Mouse (Mus musculus) forebrain, embryonic 11.5 days (tissue): ENCODE results near the gene Mrps12. TPM values are rescaled to one million over a fixed set of nuclear protein-coding genes. Genes with fewer than 3 reads are reported as not detected.

Experiments used
- ATAC-seq: fragments of 200-750 bp; cut with Nextera tagmentation; replicated peaks from 2 replicates; pipeline ENCODE4 v1.8.0; 2017; ENCODE audit warnings: moderate TSS enrichment; ENCODE audit not compliant: low FRiP score
- DNase-seq: peaks from one replicate; pipeline ENCODE4 v3.0.0-alpha.2; 2017; ENCODE audit warnings: low spot score
- H3K27ac ChIP-seq: fragments of 300-500 bp; sonication (generic); 2 replicates; pipeline ENCODE4 v1.5.1; 2014; ENCODE audit warnings: low read depth, low read length
- H3K27me3 ChIP-seq: fragments of 300-500 bp; sonication (generic); 2 replicates; pipeline ENCODE4 v1.6.1; 2014; ENCODE audit warnings: mild to moderate bottlenecking, low read length, mixed read lengths; ENCODE audit not compliant: control insufficient read depth, insufficient read depth
- H3K36me3 ChIP-seq: fragments of 300-500 bp; sonication (generic); 2 replicates; pipeline ENCODE4 v1.6.1; 2014; ENCODE audit warnings: mild to moderate bottlenecking, low read length, moderate library complexity, mixed read lengths; ENCODE audit not compliant: control insufficient read depth, insufficient read depth
- H3K4me1 ChIP-seq: fragments of 300-500 bp; sonication (generic); replicated peaks from 2 replicates; pipeline ENCODE4 v1.6.1; 2014; ENCODE audit warnings: low read length, mixed read lengths; ENCODE audit not compliant: control insufficient read depth, insufficient read depth
- H3K4me2 ChIP-seq: fragments of 300-500 bp; sonication (generic); 2 replicates; pipeline ENCODE4 v1.6.1; 2014; ENCODE audit warnings: low read depth, mild to moderate bottlenecking, low read length, moderate library complexity, mixed read lengths; ENCODE audit not compliant: severe bottlenecking
- H3K4me3 ChIP-seq: fragments of 300-500 bp; sonication (generic); 2 replicates; pipeline ENCODE4 v1.5.1; 2014; ENCODE audit warnings: low read depth, low read length
- H3K9ac ChIP-seq: fragments of 300-500 bp; sonication (generic); 2 replicates; pipeline ENCODE4 v1.6.1; 2014; ENCODE audit warnings: low read length
- H3K9me3 ChIP-seq: fragments of 300-500 bp; sonication (generic); 2 replicates; pipeline ENCODE4 v1.6.1; 2016; ENCODE audit warnings: low read length, mixed read lengths; ENCODE audit not compliant: control insufficient read depth
- WGBS: fragments of 180-500 bp; shearing (Covaris S2); extraction: QIAGEN DNeasy Blood & Tissue Kit; methylation state at CpG from one replicate; pipeline ENCODE4 v1.1.7; 2014; 5-methylcytosine and 5-hydroxymethylcytosine counted together
- polyA plus RNA-seq: library from polyadenylated mRNA; unstranded; fragments of >200 nt; fragmentation: Nextera tagmentation; extraction: Ambion mirVana; gene quantifications from 2 replicates; pipeline ENCODE4 v1.2.1, GENCODE M21; 2014

Gene Mrps12
- polyA plus RNA-seq: 116 and 131 TPM in 2 replicates

DNA sequence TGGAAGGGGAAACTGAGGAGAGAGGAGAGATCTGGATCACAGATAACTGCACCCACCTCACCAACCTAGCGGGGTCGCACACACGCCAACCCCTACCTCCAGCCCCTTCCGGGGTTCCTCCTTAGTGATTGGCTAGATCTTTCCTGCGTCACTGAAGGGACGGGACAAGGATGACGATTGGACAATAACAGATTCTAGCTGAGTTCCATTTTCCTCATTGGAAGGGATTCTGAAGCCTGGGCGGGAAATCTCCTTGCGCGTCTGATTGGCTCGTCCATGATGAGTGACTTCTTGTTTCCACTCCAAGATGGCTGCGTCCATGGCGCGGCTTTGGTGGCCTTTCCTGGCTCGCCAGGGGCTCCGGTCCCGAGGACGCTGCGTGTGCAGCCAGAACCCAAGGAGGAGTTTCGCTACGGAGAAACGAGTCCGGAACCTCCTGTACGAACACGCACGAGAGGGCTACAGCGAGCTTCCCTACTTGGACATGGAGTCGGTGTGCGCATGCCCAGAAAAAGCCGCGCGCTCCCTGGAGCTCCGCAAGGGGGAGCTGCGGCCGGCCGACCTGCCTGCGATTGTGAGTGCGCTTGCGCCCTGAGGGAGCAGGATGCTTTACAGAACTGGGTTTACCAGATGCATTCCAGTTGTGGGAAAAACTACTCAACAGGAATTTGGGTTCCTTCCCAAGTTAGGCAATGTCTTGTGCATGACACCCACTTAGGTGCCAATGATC is at the start of gene Mrps12, which contains the start of gene Sars2:
Gene Mrps12 (minus strand): TSS at position 112 of the 730 bp plus-strand sequence.
Gene Sars2 (plus strand): TSS at position 284 of the 730 bp plus-strand sequence.
- no peaks in the 10 kb centered on the region; the same call in 1 of the 2 replicates for H3K36me3 ChIP-seq
- H3K27ac ChIP-seq: no peak within 1 kb of the TSS
- H3K4me1 ChIP-seq: no peaks in the 10 kb centered on the region; the same call in 1 of the 2 replicates
- peak; percentile 99 for ATAC-seq
- H3K4me3 ChIP-seq: peak within 1 kb of the TSS; percentile 58
- H3K27me3 ChIP-seq: no peaks in the 10 kb centered on the region
- WGBS: under 1% methylated on average over 39 of the region's 39 CpGs
- peak; percentile 96 for DNase-seq
- H3K9me3 ChIP-seq: no peaks in the 10 kb centered on the region
- H3K4me2 ChIP-seq: peak within 1 kb of the TSS; percentile 60
- H3K9ac ChIP-seq: peak within 1 kb of the TSS; percentile 71

DNA sequence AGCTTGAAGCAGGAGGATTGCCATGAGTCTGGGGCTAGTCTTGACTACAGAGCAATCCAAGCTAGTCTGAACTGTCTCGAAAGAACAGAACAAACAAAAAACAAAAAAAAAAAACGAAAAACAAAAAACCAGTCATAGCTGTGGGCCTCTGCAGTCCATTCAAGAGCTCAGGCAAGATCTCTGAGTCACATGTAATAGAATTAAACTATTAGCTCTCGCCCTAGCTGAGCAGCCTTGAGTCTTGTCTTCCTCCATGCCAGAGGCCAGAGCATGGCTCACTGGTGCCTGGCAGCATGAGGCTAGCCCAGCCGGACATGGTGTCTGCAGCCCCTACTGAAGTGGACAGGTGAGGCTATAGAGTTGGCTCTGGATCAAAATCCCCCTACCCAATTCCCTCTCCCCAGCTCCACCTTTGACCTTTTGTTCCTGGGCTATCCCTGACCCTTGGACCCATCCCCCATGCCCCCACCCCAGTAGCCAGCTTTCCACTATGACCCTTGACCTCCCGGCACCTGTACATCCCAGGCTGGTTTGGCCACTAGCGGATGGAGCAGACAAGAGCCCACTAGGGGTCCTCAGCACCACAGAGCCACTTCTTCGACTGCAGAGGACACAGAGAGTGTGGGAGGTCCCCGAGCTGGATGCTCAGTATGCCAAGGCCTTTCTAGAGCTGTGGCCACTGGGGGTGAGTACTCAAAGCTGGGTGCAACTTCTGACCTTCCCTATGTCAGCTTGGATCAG is 48.6 kb upstream of the Mrps12 start:
- H3K27ac ChIP-seq: no peak overlapping the region
- H3K9ac ChIP-seq: no peak overlapping the region
- H3K4me2 ChIP-seq: no peak overlapping the region
- ATAC-seq: no peak
- no peak overlapping the region for H3K4me3 ChIP-seq
- no peaks in the 10 kb centered on the region for H3K4me1 ChIP-seq
- no peaks in the 10 kb centered on the region for H3K27me3 ChIP-seq
- DNase-seq: no peak
- H3K9me3 ChIP-seq: no peaks in the 10 kb centered on the region
- WGBS: 49% methylated on average over 8 of the region's 8 CpGs
- no peaks in the 10 kb centered on the region; the same call in 1 of the 2 replicates for H3K36me3 ChIP-seq

- no peak overlapping the region for H3K4me2 ChIP-seq
- no peak overlapping the region for H3K9ac ChIP-seq
- no peaks in the 10 kb centered on the region for H3K4me1 ChIP-seq
- ATAC-seq (no peak), DNase-seq (no peak)
- H3K36me3 ChIP-seq: no peaks in the 10 kb centered on the region; the same call in 1 of the 2 replicates
- no peaks in the 10 kb centered on the region for H3K27me3 ChIP-seq
- no peak overlapping the region for H3K4me3 ChIP-seq
- WGBS: 83% methylated on average over 3 of the region's 3 CpGs
- no peak overlapping the region for H3K27ac ChIP-seq
- no peaks in the 10 kb centered on the region for H3K9me3 ChIP-seq
Observed at GRCm38 (mm10) chr7:28789235-28789634, 47.6 kb upstream of the Mrps12 start.

DNA sequence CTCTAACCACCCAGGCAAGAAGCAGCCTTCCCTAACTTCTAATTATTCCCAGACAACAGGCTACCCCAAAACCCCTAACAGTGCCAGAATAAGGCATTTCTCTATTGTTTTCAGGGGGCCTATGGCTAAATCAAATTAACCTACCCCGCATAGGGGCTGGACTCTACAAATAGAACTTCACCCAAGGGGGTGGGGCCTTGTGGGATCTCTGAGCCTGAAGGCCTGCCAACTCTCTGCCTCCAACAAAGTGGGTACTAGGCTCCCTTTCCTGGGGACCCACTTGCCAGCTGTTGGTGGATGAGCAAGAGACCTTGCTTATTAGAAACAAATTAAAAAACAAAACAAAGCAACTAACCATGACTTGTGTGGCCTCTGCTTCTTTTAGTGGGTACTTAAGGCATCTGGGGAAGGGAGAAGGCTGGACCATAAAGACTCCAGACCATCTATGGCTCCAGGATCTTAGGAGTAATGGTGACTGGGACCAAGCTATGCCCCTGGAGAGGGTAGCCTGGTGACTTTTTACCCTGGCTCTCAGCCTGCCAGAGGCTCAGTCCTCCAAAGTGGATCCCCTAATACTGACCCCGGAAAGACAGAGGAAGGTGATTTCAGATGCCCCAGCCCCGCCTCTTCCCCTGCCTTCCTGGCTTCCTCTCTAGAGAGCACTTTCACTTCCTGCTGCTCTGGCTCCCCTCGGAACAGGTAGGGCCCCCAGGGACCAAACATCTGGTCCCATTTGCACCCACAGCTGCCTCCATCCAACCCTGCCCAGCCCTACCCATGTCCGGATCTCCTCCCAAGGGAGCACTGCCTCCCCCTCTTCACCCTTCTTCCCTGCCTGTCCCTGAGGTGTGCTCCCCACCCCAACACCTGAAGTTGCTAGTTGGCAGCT is 46.9 kb upstream of the Mrps12 start, which contains the start of gene Rinl:
Gene Rinl (plus strand): TSS at position 663 of the 889 bp plus-strand sequence.
- H3K4me3 ChIP-seq: no peak within 1 kb of the TSS
- H3K9me3 ChIP-seq: no peaks in the 10 kb centered on the region
- H3K9ac ChIP-seq: no peak within 1 kb of the TSS
- no peaks in the 10 kb centered on the region for H3K27me3 ChIP-seq
- no peak within 1 kb of the TSS for H3K27ac ChIP-seq
- H3K4me2 ChIP-seq: no peak within 1 kb of the TSS
- H3K4me1 ChIP-seq: no peaks in the 10 kb centered on the region
- WGBS: 72% methylated on average over 5 of the region's 5 CpGs
- no peaks in the 10 kb centered on the region; the same call in 1 of the 2 replicates for H3K36me3 ChIP-seq
- no peak for ATAC-seq
- no peak for DNase-seq

DNA sequence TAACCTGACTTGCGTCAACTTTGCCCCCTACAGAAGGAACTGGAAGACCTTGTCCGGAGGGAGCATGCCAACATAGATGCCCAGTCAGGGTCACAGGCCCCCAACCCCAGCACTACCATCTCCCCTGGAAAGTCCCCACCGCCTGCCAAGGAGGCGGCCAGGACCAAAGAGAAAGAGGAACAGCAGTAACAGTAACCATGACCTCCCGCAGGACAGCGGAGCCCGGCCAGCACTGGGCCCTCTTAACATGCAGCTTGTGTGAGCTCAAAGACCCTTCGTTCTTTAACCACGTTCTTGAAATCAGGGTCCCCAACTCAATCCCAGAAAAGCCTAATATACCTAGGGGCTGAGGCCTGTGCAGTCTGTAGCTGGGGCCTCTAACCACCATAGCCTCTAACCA is 46.3 kb upstream of the Mrps12 start:
- Histone ChIP-seq H3K27me3 (no peaks in the 10 kb centered on the region), H3K9ac (no peak overlapping the region), H3K4me2 (no peak overlapping the region), H3K27ac (no peak overlapping the region), H3K4me1 (no peaks in the 10 kb centered on the region), H3K36me3 (no peaks in the 10 kb centered on the region; the same call in 1 of the 2 replicates), H3K4me3 (no peak overlapping the region), H3K9me3 (no peaks in the 10 kb centered on the region)
- 96% methylated on average over 9 of the region's 9 CpGs for WGBS
- DNase-seq (no peak), ATAC-seq (no peak)

- Histone ChIP-seq H3K4me1 (no peaks in the 10 kb centered on the region), H3K9ac (no peak overlapping the region), H3K27ac (no peak overlapping the region), H3K27me3 (no peaks in the 10 kb centered on the region), H3K4me3 (no peak overlapping the region), H3K36me3 (no peaks in the 10 kb centered on the region; the same call in 1 of the 2 replicates), H3K9me3 (no peaks in the 10 kb centered on the region), H3K4me2 (no peak overlapping the region)
- DNase-seq: no peak
- no peak for ATAC-seq
- WGBS: 77% methylated on average over 5 of the region's 5 CpGs
Observed at GRCm38 (mm10) chr7:28785161-28785560, 43.5 kb upstream of the Mrps12 start.

- H3K9me3 ChIP-seq: no peaks in the 10 kb centered on the region
- H3K4me3 ChIP-seq: no peak overlapping the region
- no peaks in the 10 kb centered on the region for H3K4me1 ChIP-seq
- no peak for ATAC-seq
- no peak overlapping the region for H3K9ac ChIP-seq
- no peaks in the 10 kb centered on the region; the same call in 1 of the 2 replicates for H3K36me3 ChIP-seq
- no peaks in the 10 kb centered on the region for H3K27me3 ChIP-seq
- no peak overlapping the region for H3K27ac ChIP-seq
- H3K4me2 ChIP-seq: no peak overlapping the region
- 92% methylated on average over 8 of the region's 8 CpGs for WGBS
- DNase-seq: no peak
Observed at GRCm38 (mm10) chr7:28781261-28781663, 39.6 kb upstream of the Mrps12 start.

- Histone ChIP-seq H3K27me3 (no peaks in the 10 kb centered on the region), H3K9ac (no peak overlapping the region), H3K4me1 (no peaks in the 10 kb centered on the region), H3K4me3 (no peak overlapping the region), H3K36me3 (no peaks in the 10 kb centered on the region; the same call in 1 of the 2 replicates), H3K27ac (no peak overlapping the region), H3K4me2 (no peak overlapping the region), H3K9me3 (no peaks in the 10 kb centered on the region)
- DNase-seq: no peak
- WGBS: 86% methylated on average over 7 of the region's 7 CpGs
- ATAC-seq: no peak
Observed at GRCm38 (mm10) chr7:28780857-28781256, 39.2 kb upstream of the Mrps12 start.
